Mouse (Mus musculus): ENCODE data around the gene Lcn3. TPM values are rescaled to one million over a fixed set of nuclear protein-coding genes. Genes with fewer than 3 reads are reported as not detected.
"Not testable (repeated sequence)": the region's sequence is repeated elsewhere in the genome, so short reads cannot be mapped to it uniquely, and the experiment has no call there.

The Lcn3 gene
- total and polyA plus RNA-seq, 2 experiments from 2014 or later: not detected

DNA sequence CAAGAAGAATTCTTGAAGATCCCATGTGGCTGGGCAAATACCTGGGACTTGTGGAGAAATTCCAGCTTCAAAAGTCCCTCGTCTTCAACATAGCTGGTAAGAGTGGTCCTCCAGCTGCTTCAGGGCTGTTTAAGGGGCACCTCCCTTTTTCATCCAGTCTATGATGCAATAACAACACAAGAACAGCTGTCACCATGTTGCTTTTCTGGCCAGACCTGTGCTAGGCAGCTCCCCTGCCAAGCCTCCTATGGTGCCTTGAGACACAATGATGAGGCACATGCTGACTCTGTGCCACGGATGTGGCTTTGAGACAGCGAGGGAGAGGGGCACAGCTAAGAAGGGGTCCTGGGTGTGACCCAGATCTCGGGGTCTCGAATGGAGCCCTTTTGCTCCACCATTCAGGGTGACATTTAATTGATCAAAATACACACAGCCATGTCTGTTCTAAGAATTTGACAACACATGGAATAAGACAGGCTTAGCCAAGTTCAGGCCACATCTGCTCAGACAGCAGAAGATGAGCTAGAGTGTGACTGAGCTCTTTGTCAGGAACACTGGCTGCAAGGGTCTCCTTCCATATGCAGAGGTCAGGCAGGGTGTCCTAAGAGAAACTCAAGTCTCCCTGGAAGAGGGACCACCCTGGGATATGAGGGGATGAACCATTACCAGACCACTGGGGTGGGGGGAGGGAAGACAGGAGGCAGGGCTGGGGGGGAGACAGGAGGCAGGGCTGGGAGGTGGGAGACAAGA is 20.4 kb downstream of the Lcn3 start:
- Histone ChIP-seq H3K9me3 (ENCODE audit: low read length) (no peaks in the 10 kb centered on the region), H3K4me3 (ENCODE audit: low read depth, low read length) (no peak overlapping the region), H3K9ac (no peak overlapping the region), H3K4me1 (ENCODE audit: insufficient read depth) (no peaks in the 10 kb centered on the region), H3K4me2 (ENCODE audit: low read depth) (no peak overlapping the region), H3K27me3 (ENCODE audit: insufficient read depth, low read length) (no peaks in the 10 kb centered on the region), H3K36me3 (ENCODE audit: insufficient read depth) (no peaks in the 10 kb centered on the region), H3K27ac (ENCODE audit: low read depth, low read length) (no peak overlapping the region)
- no peak for ATAC-seq
- WGBS: 64% methylated on average over 5 of the region's 5 CpGs
- no peak for TF ChIP-seq CTCF (IDR thresholded peaks at IDR 0.05; ENCODE audit: low read depth)
- DNase-seq: no peak

DNA sequence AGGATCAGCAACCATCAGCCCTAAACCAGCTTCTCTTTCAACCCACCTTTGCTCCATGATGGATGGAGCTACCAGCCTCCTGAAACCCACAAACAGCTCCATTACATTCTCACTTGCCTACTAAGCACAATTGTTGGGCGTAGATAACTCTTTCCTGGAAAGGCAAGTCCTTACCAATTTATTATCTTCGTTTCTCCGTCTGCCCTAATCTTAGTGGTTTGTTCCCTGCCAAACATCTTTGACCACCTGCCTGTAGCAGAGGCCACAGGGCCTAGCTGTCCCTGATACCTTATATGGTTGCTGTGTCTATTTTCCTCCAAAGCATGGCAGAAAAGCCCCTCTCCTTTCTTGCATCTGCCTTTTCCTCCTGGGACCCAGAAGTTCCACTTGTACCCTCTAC is 23.7 kb downstream of the Lcn3 start:
- H3K27ac ChIP-seq (ENCODE audit: low read depth, low read length): no peak overlapping the region
- ATAC-seq (no peak), DNase-seq (no peak)
- H3K4me3 ChIP-seq (ENCODE audit: low read depth, low read length): no peak overlapping the region
- H3K9ac ChIP-seq: no peak overlapping the region
- no peaks in the 10 kb centered on the region for H3K4me1 ChIP-seq (ENCODE audit: insufficient read depth)
- no peaks in the 10 kb centered on the region for H3K36me3 ChIP-seq (ENCODE audit: insufficient read depth)
- TF ChIP-seq CTCF (IDR thresholded peaks at IDR 0.05; ENCODE audit: low read depth): no peak
- no peak overlapping the region for H3K4me2 ChIP-seq (ENCODE audit: low read depth)
- H3K9me3 ChIP-seq (ENCODE audit: low read length): no peaks in the 10 kb centered on the region
- no peaks in the 10 kb centered on the region for H3K27me3 ChIP-seq (ENCODE audit: insufficient read depth, low read length)
- 90% methylated on average over 3 of the region's 3 CpGs for WGBS

DNA sequence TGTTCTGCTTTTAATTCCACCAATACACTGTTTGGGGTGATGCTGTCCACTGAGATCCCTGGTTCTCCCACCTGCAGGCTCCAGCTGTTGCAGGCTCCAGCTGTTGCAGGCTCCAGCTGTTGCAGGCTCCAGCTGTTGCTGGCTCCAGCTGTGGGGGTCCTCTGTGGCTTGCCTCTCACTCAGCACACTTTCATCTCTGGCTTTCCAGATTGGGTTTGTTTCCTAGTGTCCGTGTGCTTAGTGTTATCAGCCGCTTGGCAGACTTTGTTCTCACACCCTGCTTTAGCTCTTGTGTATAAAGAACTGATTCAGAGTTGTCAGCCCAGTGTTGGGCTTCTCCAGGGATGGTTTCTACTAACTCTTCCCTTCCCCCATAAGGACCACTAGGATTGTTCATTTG is 32.3 kb downstream of the Lcn3 start:
- no peak overlapping the region for H3K4me3 ChIP-seq (ENCODE audit: low read depth, low read length)
- H3K27ac ChIP-seq (ENCODE audit: low read depth, low read length): no peak overlapping the region
- no peak overlapping the region for H3K9ac ChIP-seq
- TF ChIP-seq CTCF (IDR thresholded peaks at IDR 0.05; ENCODE audit: low read depth): no peak
- no peaks in the 10 kb centered on the region for H3K9me3 ChIP-seq (ENCODE audit: low read length)
- H3K4me2 ChIP-seq (ENCODE audit: low read depth): no peak overlapping the region
- H3K36me3 ChIP-seq (ENCODE audit: insufficient read depth): no peaks in the 10 kb centered on the region
- no peaks in the 10 kb centered on the region for H3K4me1 ChIP-seq (ENCODE audit: insufficient read depth)
- no peaks in the 10 kb centered on the region for H3K27me3 ChIP-seq (ENCODE audit: insufficient read depth, low read length)
- 44% methylated on average over 2 of the region's 2 CpGs for WGBS
- DNase-seq (no peak), ATAC-seq (no peak)

DNA sequence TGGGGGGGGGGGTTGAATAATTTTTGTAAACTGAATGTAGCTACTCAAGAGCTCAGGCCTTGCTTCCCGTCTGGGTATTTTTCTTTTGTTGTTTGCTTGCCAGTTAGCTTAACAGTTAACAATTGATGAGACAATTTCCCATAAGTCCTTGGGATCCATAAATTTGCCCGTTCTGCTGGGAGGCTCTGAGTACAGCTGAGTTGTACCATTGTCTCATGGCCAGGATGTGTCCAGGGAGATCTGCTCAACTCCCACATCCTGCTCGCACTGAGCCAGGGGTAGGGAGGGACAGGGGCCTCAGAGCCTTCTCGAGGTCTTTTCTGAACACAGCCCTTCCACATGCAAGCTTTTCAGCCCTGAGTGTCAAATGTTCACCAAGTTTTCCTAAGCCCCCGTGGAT is 32.7 kb downstream of the Lcn3 start:
- ATAC-seq: no peak
- Histone ChIP-seq H3K27me3 (ENCODE audit: insufficient read depth, low read length) (no peaks in the 10 kb centered on the region), H3K36me3 (ENCODE audit: insufficient read depth) (no peaks in the 10 kb centered on the region), H3K27ac (ENCODE audit: low read depth, low read length) (no peak overlapping the region), H3K9me3 (ENCODE audit: low read length) (no peaks in the 10 kb centered on the region), H3K4me2 (ENCODE audit: low read depth) (no peak overlapping the region), H3K4me1 (ENCODE audit: insufficient read depth) (no peaks in the 10 kb centered on the region), H3K9ac (no peak overlapping the region), H3K4me3 (ENCODE audit: low read depth, low read length) (no peak overlapping the region)
- DNase-seq: no peak
- 37% methylated on average over 5 of the region's 5 CpGs for WGBS
- no peak for TF ChIP-seq CTCF (IDR thresholded peaks at IDR 0.05; ENCODE audit: low read depth)

DNA sequence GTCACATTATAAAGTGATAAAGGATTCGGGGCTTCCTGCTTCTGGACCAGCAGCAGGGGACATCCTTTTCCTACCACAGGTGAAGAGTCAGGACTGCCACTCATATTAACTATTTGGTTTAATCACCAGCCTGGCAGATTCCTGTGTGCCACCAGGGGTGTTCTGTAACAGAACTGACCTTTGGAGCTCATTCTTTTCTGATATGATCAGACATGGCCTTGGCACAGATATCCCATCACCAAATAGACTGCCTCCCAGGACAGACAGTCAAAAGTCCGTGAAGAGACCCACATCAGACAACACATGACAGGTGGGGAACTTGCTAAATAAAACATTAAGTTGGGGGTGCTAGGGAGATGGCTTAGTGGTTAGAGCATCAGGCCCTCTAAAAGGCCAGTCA is 46.3 kb downstream of the Lcn3 start:
- H3K9me3 ChIP-seq (ENCODE audit: low read length): no peaks in the 10 kb centered on the region
- no peak for ATAC-seq

DNA sequence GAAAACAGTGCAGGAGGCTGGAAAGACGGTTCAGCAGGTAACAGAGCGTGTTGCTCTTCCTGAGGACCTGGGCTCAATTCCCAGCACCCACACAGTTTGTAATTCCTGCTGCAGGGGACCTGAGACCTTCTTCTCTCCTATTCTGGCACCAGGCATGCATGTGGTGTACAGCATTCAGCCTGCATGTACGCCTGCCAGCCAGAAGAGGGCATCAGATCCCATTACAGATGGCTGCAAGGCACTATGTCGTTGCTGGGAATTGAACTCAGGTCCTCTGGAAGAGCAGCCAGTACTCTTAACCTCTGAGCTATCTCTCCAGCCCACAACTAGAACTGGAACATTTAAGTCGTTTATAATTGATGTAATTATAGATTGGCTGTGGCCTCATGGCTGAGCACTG is 48.0 kb downstream of the Lcn3 start:
- ATAC-seq (no peak), DNase-seq (no peak)
- no peak overlapping the region for H3K27ac ChIP-seq (ENCODE audit: low read depth, low read length)
- H3K36me3 ChIP-seq (ENCODE audit: insufficient read depth): no peaks in the 10 kb centered on the region
- H3K27me3 ChIP-seq (ENCODE audit: insufficient read depth, low read length): no peaks in the 10 kb centered on the region
- no peak overlapping the region for H3K4me2 ChIP-seq (ENCODE audit: low read depth)
- H3K9ac ChIP-seq: no peak overlapping the region
- H3K9me3 ChIP-seq (ENCODE audit: low read length): no peaks in the 10 kb centered on the region
- H3K4me3 ChIP-seq (ENCODE audit: low read depth, low read length): no peak overlapping the region
- 82% methylated on average over 5 of the region's 5 CpGs for WGBS
- no peaks in the 10 kb centered on the region for H3K4me1 ChIP-seq (ENCODE audit: insufficient read depth)
- no peak for TF ChIP-seq CTCF (IDR thresholded peaks at IDR 0.05; ENCODE audit: low read depth)

More for the DNA sequence above, 46.3 kb downstream of the Lcn3 start:
- 65% methylated on average over 2 of the region's 2 CpGs for WGBS
- Histone ChIP-seq H3K4me3 (ENCODE audit: low read depth, low read length) (no peak overlapping the region), H3K27ac (ENCODE audit: low read depth, low read length) (no peak overlapping the region), H3K9ac (no peak overlapping the region), H3K27me3 (ENCODE audit: insufficient read depth, low read length) (no peaks in the 10 kb centered on the region), H3K36me3 (ENCODE audit: insufficient read depth) (no peaks in the 10 kb centered on the region), H3K4me2 (ENCODE audit: low read depth) (no peak overlapping the region), H3K4me1 (ENCODE audit: insufficient read depth) (no peaks in the 10 kb centered on the region)
- TF ChIP-seq CTCF (IDR thresholded peaks at IDR 0.05; ENCODE audit: low read depth): no peak
- no peak for DNase-seq

DNA sequence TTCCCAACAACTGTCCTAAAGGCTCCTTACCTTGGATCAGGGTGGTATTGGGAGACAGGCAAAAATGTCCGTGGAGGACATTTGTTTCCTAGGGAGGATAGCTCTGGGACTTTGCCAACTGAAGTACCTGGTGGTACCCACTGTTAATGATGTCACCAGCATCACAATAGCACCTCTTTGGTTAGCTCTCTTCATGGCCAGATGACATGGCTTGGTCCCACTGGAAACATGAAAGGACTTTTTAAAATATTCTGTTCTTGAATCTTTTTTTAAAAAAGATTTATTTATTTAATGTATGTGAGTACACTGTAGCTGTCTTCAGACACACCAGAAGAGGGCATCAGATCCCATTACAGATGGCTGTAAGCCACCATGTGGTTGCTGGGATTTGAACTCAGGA is 50.4 kb downstream of the Lcn3 start, which contains the start of gene Glt6d1:
Gene Glt6d1 (minus strand): TSS at position 101 of the 400 bp plus-strand sequence.
- not testable (repeated sequence) for H3K27ac ChIP-seq (ENCODE audit: low read depth, low read length); H3K4me3 ChIP-seq (ENCODE audit: low read depth, low read length); H3K36me3 ChIP-seq (ENCODE audit: insufficient read depth); H3K4me1 ChIP-seq (ENCODE audit: insufficient read depth); H3K4me2 ChIP-seq (ENCODE audit: low read depth); ATAC-seq; H3K9ac ChIP-seq; H3K9me3 ChIP-seq (ENCODE audit: low read length); DNase-seq; H3K27me3 ChIP-seq (ENCODE audit: insufficient read depth, low read length)
- WGBS: 76% methylated on average over 1 of the region's 1 CpGs

Other genes starting within 250 kb of the Lcn3 start
- gene Traf2, start 218.6 kb upstream of the Lcn3 start, total RNA-seq (2014; rRNA removed): 8.0 and 9.6 TPM in 2 replicates
- 7.8 and 9.2 TPM in 2 replicates for gene Traf2, start 218.6 kb upstream of the Lcn3 start, polyA plus RNA-seq (2015; fragmentation: Nextera tagmentation; extraction: Ambion mirVana)
- 151 and 174 TPM in 2 replicates for gene Edf1, start 207.7 kb upstream of the Lcn3 start, total RNA-seq (2014; rRNA removed)
- 368 and 392 TPM in 2 replicates for gene Edf1, start 207.7 kb upstream of the Lcn3 start, polyA plus RNA-seq (2015; fragmentation: Nextera tagmentation; extraction: Ambion mirVana)
- gene Mamdc4, start 190.7 kb upstream of the Lcn3 start, total RNA-seq (2014; rRNA removed): 1.0 and 9.0 TPM in 2 replicates
- 0.21 and 0.26 TPM in 2 replicates for gene Mamdc4, start 190.7 kb upstream of the Lcn3 start, polyA plus RNA-seq (2015; fragmentation: Nextera tagmentation; extraction: Ambion mirVana)
- gene Phpt1, start 190.3 kb upstream of the Lcn3 start, total RNA-seq (2014; rRNA removed): 33.7 and 43.2 TPM in 2 replicates
- gene Phpt1, start 190.3 kb upstream of the Lcn3 start, polyA plus RNA-seq (2015; fragmentation: Nextera tagmentation; extraction: Ambion mirVana): 171 and 185 TPM in 2 replicates
- 13.5 and 16.0 TPM in 2 replicates for gene Ajm1, start 183.8 kb upstream of the Lcn3 start, total RNA-seq (2014; rRNA removed)
- 11.3 and 13.7 TPM in 2 replicates for gene Ajm1, start 183.8 kb upstream of the Lcn3 start, polyA plus RNA-seq (2015; fragmentation: Nextera tagmentation; extraction: Ambion mirVana)
- gene Rabl6, start 157.0 kb upstream of the Lcn3 start, total RNA-seq (2014; rRNA removed): 68.2 and 79.3 TPM in 2 replicates
- 51.8 and 54.9 TPM in 2 replicates for gene Rabl6, start 157.0 kb upstream of the Lcn3 start, polyA plus RNA-seq (2015; fragmentation: Nextera tagmentation; extraction: Ambion mirVana)
- gene Ccdc183, start 147.9 kb upstream of the Lcn3 start, total RNA-seq (2014; rRNA removed): not detected in 2 replicates
- 0.36 TPM in 2 replicates for gene Ccdc183, start 147.9 kb upstream of the Lcn3 start, polyA plus RNA-seq (2015; fragmentation: Nextera tagmentation; extraction: Ambion mirVana)
- gene Tmem141, start 143.6 kb upstream of the Lcn3 start, total RNA-seq (2014; rRNA removed): 39.4 and 49.5 TPM in 2 replicates
- 41.9 and 42.7 TPM in 2 replicates for gene Tmem141, start 143.6 kb upstream of the Lcn3 start, polyA plus RNA-seq (2015; fragmentation: Nextera tagmentation; extraction: Ambion mirVana)
- 3.3 and 4.7 TPM in 2 replicates for gene Fcna, start 137.5 kb upstream of the Lcn3 start, total RNA-seq (2014; rRNA removed)
- 5.2 and 6.7 TPM in 2 replicates for gene Fcna, start 137.5 kb upstream of the Lcn3 start, polyA plus RNA-seq (2015; fragmentation: Nextera tagmentation; extraction: Ambion mirVana)
- not detected in 2 replicates for gene Lcn8, start 112.4 kb upstream of the Lcn3 start, total RNA-seq (2014; rRNA removed)
- not detected in 2 replicates for gene Lcn8, start 112.4 kb upstream of the Lcn3 start, polyA plus RNA-seq (2015; fragmentation: Nextera tagmentation; extraction: Ambion mirVana)
- not detected in 2 replicates for gene Lcn5, start 107.6 kb upstream of the Lcn3 start, total RNA-seq (2014; rRNA removed)
- not detected in 2 replicates for gene Lcn5, start 107.6 kb upstream of the Lcn3 start, polyA plus RNA-seq (2015; fragmentation: Nextera tagmentation; extraction: Ambion mirVana)
- not detected in 2 replicates for gene Lcn6, start 88.8 kb upstream of the Lcn3 start, total RNA-seq (2014; rRNA removed)
- gene Lcn6, start 88.8 kb upstream of the Lcn3 start, polyA plus RNA-seq (2015; fragmentation: Nextera tagmentation; extraction: Ambion mirVana): not detected in 2 replicates
- not detected in 2 replicates for gene Lcn10, start 82.8 kb upstream of the Lcn3 start, total RNA-seq (2014; rRNA removed)
- not detected in 2 replicates for gene Lcn10, start 82.8 kb upstream of the Lcn3 start, polyA plus RNA-seq (2015; fragmentation: Nextera tagmentation; extraction: Ambion mirVana)
- not detected in 2 replicates for gene Obp2a, start 65.5 kb upstream of the Lcn3 start, total RNA-seq (2014; rRNA removed)
- not detected in 2 replicates for gene Obp2a, start 65.5 kb upstream of the Lcn3 start, polyA plus RNA-seq (2015; fragmentation: Nextera tagmentation; extraction: Ambion mirVana)
- 43.4 and 50.5 TPM in 2 replicates for gene Bmyc, start 58.8 kb upstream of the Lcn3 start, total RNA-seq (2014; rRNA removed)
- gene Bmyc, start 58.8 kb upstream of the Lcn3 start, polyA plus RNA-seq (2015; fragmentation: Nextera tagmentation; extraction: Ambion mirVana): 194 and 195 TPM in 2 replicates
- gene Obp2b, start 28.6 kb upstream of the Lcn3 start, total RNA-seq (2014; rRNA removed): not detected in 2 replicates
- gene Obp2b, start 28.6 kb upstream of the Lcn3 start, polyA plus RNA-seq (2015; fragmentation: Nextera tagmentation; extraction: Ambion mirVana): not detected in 2 replicates
- not detected in 2 replicates for gene Lcn11, start 11.4 kb downstream of the Lcn3 start, total RNA-seq (2014; rRNA removed)
- not detected in 2 replicates for gene Lcn11, start 11.4 kb downstream of the Lcn3 start, polyA plus RNA-seq (2015; fragmentation: Nextera tagmentation; extraction: Ambion mirVana)
- not detected in 2 replicates for gene Gm13539, start 16.7 kb downstream of the Lcn3 start, total RNA-seq (2014; rRNA removed)
- not detected in 2 replicates for gene Gm13539, start 16.7 kb downstream of the Lcn3 start, polyA plus RNA-seq (2015; fragmentation: Nextera tagmentation; extraction: Ambion mirVana)
- gene Glt6d1, start 50.3 kb downstream of the Lcn3 start, total RNA-seq (2014; rRNA removed): not detected in 2 replicates
- not detected in 2 replicates for gene Glt6d1, start 50.3 kb downstream of the Lcn3 start, polyA plus RNA-seq (2015; fragmentation: Nextera tagmentation; extraction: Ambion mirVana)
- not detected in 2 replicates for gene Lcn9, start 57.6 kb downstream of the Lcn3 start, total RNA-seq (2014; rRNA removed)
- gene Lcn9, start 57.6 kb downstream of the Lcn3 start, polyA plus RNA-seq (2015; fragmentation: Nextera tagmentation; extraction: Ambion mirVana): not detected in 2 replicates
- gene Sohlh1, start 81.7 kb downstream of the Lcn3 start, total RNA-seq (2014; rRNA removed): not detected in 2 replicates
- gene Sohlh1, start 81.7 kb downstream of the Lcn3 start, polyA plus RNA-seq (2015; fragmentation: Nextera tagmentation; extraction: Ambion mirVana): not detected in 2 replicates
- gene Kcnt1, start 98.2 kb downstream of the Lcn3 start, total RNA-seq (2014; rRNA removed): 27.1 and 35.6 TPM in 2 replicates
- gene Kcnt1, start 98.2 kb downstream of the Lcn3 start, polyA plus RNA-seq (2015; fragmentation: Nextera tagmentation; extraction: Ambion mirVana): 8.1 and 11.2 TPM in 2 replicates
- 132 and 140 TPM in 2 replicates for gene Camsap1, start 217.7 kb downstream of the Lcn3 start, total RNA-seq (2014; rRNA removed)
- gene Camsap1, start 217.7 kb downstream of the Lcn3 start, polyA plus RNA-seq (2015; fragmentation: Nextera tagmentation; extraction: Ambion mirVana): 50.4 and 60.0 TPM in 2 replicates

Data from forebrain, postnatal 0 days (tissue).